Mouse (Mus musculus): ENCODE measurements at regions not wholly inside any gene's neighbourhood (a gene's known extent, or its start where the extent isn't known, plus 50 kb on each side); places are given as distances from the start of the nearest gene placed in this dataset.

GRCm38 (mm10) chr11:113129975-113130374 lies 348.0 kb downstream of the Sox9 start:
- WGBS, result 87% methylated on average over 7 of the region's 7 CpGs
- no peak overlapping the region for H3K4me3 ChIP-seq (ENCODE audit: low read depth, low read length)
- peaks cover 3% of the 10 kb centered on the region; the same call in 1 of the 2 replicates for H3K4me1 ChIP-seq (ENCODE audit: insufficient read depth)
- no peak overlapping the region for H3K9ac ChIP-seq
- no peaks in the 10 kb centered on the region for H3K9me3 ChIP-seq (ENCODE audit: low read depth, low read length)
- H3K27me3 ChIP-seq (ENCODE audit: insufficient read depth, low read length), result no peaks in the 10 kb centered on the region
- no peak for ATAC-seq (ENCODE audit: insufficient read depth)
- TF ChIP-seq CTCF (IDR thresholded peaks at IDR 0.05; ENCODE audit: low read depth), result no peak
- H3K4me2 ChIP-seq, result no peak overlapping the region
- no peak for DNase-seq
- no peak overlapping the region for H3K27ac ChIP-seq (ENCODE audit: low read depth)
- H3K36me3 ChIP-seq (ENCODE audit: insufficient read depth), result no peaks in the 10 kb centered on the region

- WGBS, result 53% methylated on average over 23 of the region's 23 CpGs
Measured at GRCm38 (mm10) chr11:113132078-113133064, 350.3 kb downstream of the Sox9 start.

GRCm38 (mm10) chr11:113133407-113133806 lies 351.4 kb downstream of the Sox9 start:
- Histone ChIP-seq H3K4me1 (ENCODE audit: insufficient read depth) (peaks cover 3% of the 10 kb centered on the region; the same call in 1 of the 2 replicates), H3K4me2 (no peak overlapping the region), H3K4me3 (ENCODE audit: low read depth, low read length) (no peak overlapping the region), H3K9me3 (ENCODE audit: low read depth, low read length) (no peaks in the 10 kb centered on the region), H3K27ac (ENCODE audit: low read depth) (no peak overlapping the region), H3K36me3 (ENCODE audit: insufficient read depth) (no peaks in the 10 kb centered on the region), H3K27me3 (ENCODE audit: insufficient read depth, low read length) (no peaks in the 10 kb centered on the region), H3K9ac (no peak overlapping the region)
- 76% methylated on average over 4 of the region's 4 CpGs for WGBS
- DNase-seq (no peak), ATAC-seq (ENCODE audit: insufficient read depth) (no peak)
- TF ChIP-seq CTCF (IDR thresholded peaks at IDR 0.05; ENCODE audit: low read depth), result no peak

More at GRCm38 (mm10) chr11:113132078-113133064, 350.3 kb downstream of the Sox9 start:
- no peaks in the 10 kb centered on the region for H3K9me3 ChIP-seq (ENCODE audit: low read depth, low read length)
- peak overlapping the region; percentile 43; the same call in 1 of the 2 replicates for H3K4me2 ChIP-seq
- H3K27ac ChIP-seq (ENCODE audit: low read depth), result peak overlapping the region; percentile 67
- no peak for TF ChIP-seq CTCF (IDR thresholded peaks at IDR 0.05; ENCODE audit: low read depth)
- no peaks in the 10 kb centered on the region for H3K27me3 ChIP-seq (ENCODE audit: insufficient read depth, low read length)
- peaks cover 3% of the 10 kb centered on the region; the same call in 1 of the 2 replicates for H3K4me1 ChIP-seq (ENCODE audit: insufficient read depth)
- H3K36me3 ChIP-seq (ENCODE audit: insufficient read depth), result no peaks in the 10 kb centered on the region
- no peak overlapping the region; the same call in 1 of the 2 replicates for H3K9ac ChIP-seq
- DNase-seq (peak; percentile 52), ATAC-seq (ENCODE audit: insufficient read depth) (peak; percentile 80)
- H3K4me3 ChIP-seq (ENCODE audit: low read depth, low read length), result no peak overlapping the region

GRCm38 (mm10) chr11:113135261-113135660 lies 353.2 kb downstream of the Sox9 start:
- no peak overlapping the region for H3K4me2 ChIP-seq
- H3K27ac ChIP-seq (ENCODE audit: low read depth), result no peak overlapping the region
- H3K9me3 ChIP-seq (ENCODE audit: low read depth, low read length), result no peaks in the 10 kb centered on the region
- H3K4me1 ChIP-seq (ENCODE audit: insufficient read depth), result peaks cover 3% of the 10 kb centered on the region; the same call in 1 of the 2 replicates
- DNase-seq (no peak), ATAC-seq (ENCODE audit: insufficient read depth) (no peak)
- H3K9ac ChIP-seq, result no peak overlapping the region
- H3K36me3 ChIP-seq (ENCODE audit: insufficient read depth), result no peaks in the 10 kb centered on the region
- no peak overlapping the region for H3K4me3 ChIP-seq (ENCODE audit: low read depth, low read length)
- no peaks in the 10 kb centered on the region for H3K27me3 ChIP-seq (ENCODE audit: insufficient read depth, low read length)
- no peak for TF ChIP-seq CTCF (IDR thresholded peaks at IDR 0.05; ENCODE audit: low read depth)
- 70% methylated on average over 5 of the region's 5 CpGs for WGBS

- no peak for ATAC-seq (ENCODE audit: insufficient read depth)
- WGBS, result 74% methylated on average over 5 of the region's 5 CpGs
- Histone ChIP-seq H3K27me3 (ENCODE audit: insufficient read depth, low read length) (no peaks in the 10 kb centered on the region), H3K27ac (ENCODE audit: low read depth) (no peak overlapping the region), H3K36me3 (ENCODE audit: insufficient read depth) (no peaks in the 10 kb centered on the region), H3K4me2 (no peak overlapping the region), H3K4me1 (ENCODE audit: insufficient read depth) (peaks cover 8% of the 10 kb centered on the region), H3K9ac (no peak overlapping the region), H3K4me3 (ENCODE audit: low read depth, low read length) (no peak overlapping the region), H3K9me3 (ENCODE audit: low read depth, low read length) (no peaks in the 10 kb centered on the region)
- no peak for TF ChIP-seq CTCF (IDR thresholded peaks at IDR 0.05; ENCODE audit: low read depth)
- DNase-seq, result no peak
Measured at GRCm38 (mm10) chr11:113138462-113138861, 356.4 kb downstream of the Sox9 start.

GRCm38 (mm10) chr11:113140595-113140994 lies 358.6 kb downstream of the Sox9 start:
- H3K36me3 ChIP-seq (ENCODE audit: insufficient read depth), result no peaks in the 10 kb centered on the region
- TF ChIP-seq CTCF (IDR thresholded peaks at IDR 0.05; ENCODE audit: low read depth), result no peak
- no peak overlapping the region for H3K27ac ChIP-seq (ENCODE audit: low read depth)
- H3K4me3 ChIP-seq (ENCODE audit: low read depth, low read length), result no peak overlapping the region
- no peaks in the 10 kb centered on the region for H3K27me3 ChIP-seq (ENCODE audit: insufficient read depth, low read length)
- H3K4me2 ChIP-seq, result no peak overlapping the region
- 58% methylated on average over 9 of the region's 9 CpGs for WGBS
- DNase-seq (no peak), ATAC-seq (ENCODE audit: insufficient read depth) (no peak)
- peaks cover 20% of the 10 kb centered on the region for H3K4me1 ChIP-seq (ENCODE audit: insufficient read depth)
- H3K9me3 ChIP-seq (ENCODE audit: low read depth, low read length), result no peaks in the 10 kb centered on the region
- no peak overlapping the region for H3K9ac ChIP-seq

GRCm38 (mm10) chr11:113142816-113143215 lies 360.8 kb downstream of the Sox9 start:
- Histone ChIP-seq H3K4me1 (ENCODE audit: insufficient read depth) (peaks cover 27% of the 10 kb centered on the region), H3K9ac (no peak overlapping the region), H3K27me3 (ENCODE audit: insufficient read depth, low read length) (no peaks in the 10 kb centered on the region), H3K4me2 (no peak overlapping the region), H3K27ac (ENCODE audit: low read depth) (no peak overlapping the region), H3K36me3 (ENCODE audit: insufficient read depth) (no peaks in the 10 kb centered on the region), H3K9me3 (ENCODE audit: low read depth, low read length) (no peaks in the 10 kb centered on the region), H3K4me3 (ENCODE audit: low read depth, low read length) (no peak overlapping the region)
- ATAC-seq (ENCODE audit: insufficient read depth) (no peak), DNase-seq (peak; percentile 25)
- no peak for TF ChIP-seq CTCF (IDR thresholded peaks at IDR 0.05; ENCODE audit: low read depth)
- 8% methylated on average over 1 of the region's 1 CpGs for WGBS

All from lung, embryonic 14.5 days (tissue).